Mouse (Mus musculus) forebrain, embryonic 16.5 days (tissue): ENCODE measurements around the gene Gm10645. TPM values are rescaled to one million over a fixed set of nuclear protein-coding genes. Genes with fewer than 3 reads are reported as not detected.

ENCODE experiments used
- polyA plus RNA-seq: library from polyadenylated mRNA; unstranded; fragments of >200 nt; fragmentation: Nextera tagmentation; extraction: Ambion mirVana; gene quantifications from 2 replicates; pipeline ENCODE4 v1.2.1, GENCODE M21; 2015

The Gm10645 gene
- polyA plus RNA-seq, 1 experiment from 2014 or later = 8.0 TPM

Other genes starting within 250 kb of the Gm10645 start
- 14.4 and 15.1 TPM in 2 replicates for gene Tbc1d9, start 818 bp downstream of the Gm10645 start, polyA plus RNA-seq
- gene Ucp1, start 124.2 kb upstream of the Gm10645 start, polyA plus RNA-seq = not detected in 2 replicates
- gene Elmod2, start 166.3 kb upstream of the Gm10645 start, polyA plus RNA-seq = 31.0 and 33.1 TPM in 2 replicates
- not detected in 2 replicates for gene Mgat4d, start 182.3 kb upstream of the Gm10645 start, polyA plus RNA-seq
- 6.7 and 8.1 TPM in 2 replicates for gene Clgn, start 223.7 kb upstream of the Gm10645 start, polyA plus RNA-seq